In genomic region chr1:190167609-190168008, GRCm38 (mm10) we compare ENCODE assay signal across 11 mouse cellular contexts. TPM values are rescaled to one million over a fixed set of nuclear protein-coding genes. Genes with fewer than 3 reads are reported as not detected.
DNase-seq lines count a peak whose midpoint lies in the region; ATAC-seq lines count a peak whose summit lies in the region.
"Had no signal": no experiment of that assay in that cellular context is flagged by ENCODE, and none has a peak within 500 bp of the region (broad histone marks: within the 10 kb centered on the region; RNA-seq: fewer than 3 reads in every experiment).

No protein-coding gene starts in this region.

- peak overlapping the region; percentile 92 for H3K4me3 ChIP-seq in heart, embryonic 12.5 days
- no peak overlapping the region for H3K4me3 ChIP-seq in embryonic facial prominence, embryonic 12.5 days
- peak overlapping the region; percentile 67 for H3K4me3 ChIP-seq in hindbrain, embryonic 13.5 days
- H3K4me3 ChIP-seq in midbrain, embryonic 11.5 days (ENCODE audit: low read depth, low read length), result no peak overlapping the region

- DNase-seq in heart, postnatal 14 days, result no peak
- DNase-seq in midbrain, embryonic 11.5 days (ENCODE audit: low spot score, missing footprints), result no peak
- DNase-seq in spleen, adult 12 weeks (ENCODE audit: low spot score), result no peak
- DNase-seq in layer of hippocampus, postnatal 14 days (ENCODE audit: low spot score in 2 of 2), result no peak
- DNase-seq: B cell, adult 2 months; lung, adult 2 months had no signal

- H3K27me3 ChIP-seq in heart, embryonic 12.5 days (replicated peaks), result no peaks in the 10 kb centered on the region
- peaks cover 55% of the 10 kb centered on the region for H3K27me3 ChIP-seq in embryonic facial prominence, embryonic 12.5 days
- peaks cover 12% of the 10 kb centered on the region for H3K27me3 ChIP-seq in hindbrain, embryonic 13.5 days
- H3K27me3 ChIP-seq in midbrain, embryonic 11.5 days (ENCODE audit: control insufficient read depth, insufficient read depth, low read length), result peaks cover 12% of the 10 kb centered on the region

- H3K4me1 ChIP-seq in heart, embryonic 12.5 days (replicated peaks), result peaks cover 17% of the 10 kb centered on the region
- H3K4me1 ChIP-seq in embryonic facial prominence, embryonic 12.5 days, result peaks cover 13% of the 10 kb centered on the region
- peaks cover 51% of the 10 kb centered on the region for H3K4me1 ChIP-seq in hindbrain, embryonic 13.5 days (replicated peaks)
- H3K4me1 ChIP-seq in midbrain, embryonic 11.5 days (ENCODE audit: control insufficient read depth, insufficient read depth, low read length), result peaks cover 15% of the 10 kb centered on the region

- peak overlapping the region; percentile 81 for H3K4me2 ChIP-seq in heart, embryonic 12.5 days
- peak overlapping the region; percentile 88; the same call in 1 of the 2 replicates for H3K4me2 ChIP-seq in embryonic facial prominence, embryonic 12.5 days (replicated peaks)
- peak overlapping the region; percentile 96 for H3K4me2 ChIP-seq in hindbrain, embryonic 13.5 days
- H3K4me2 ChIP-seq in midbrain, embryonic 11.5 days, result peak overlapping the region; percentile 87

- peak overlapping the region; percentile 96; the same call in 1 of the 2 replicates for H3K27ac ChIP-seq in heart, embryonic 12.5 days (ENCODE audit: poor library complexity, severe bottlenecking)
- no peak overlapping the region for H3K27ac ChIP-seq in embryonic facial prominence, embryonic 12.5 days
- H3K27ac ChIP-seq in hindbrain, embryonic 13.5 days, result no peak overlapping the region
- no peak overlapping the region for H3K27ac ChIP-seq in midbrain, embryonic 11.5 days (ENCODE audit: low read depth, low read length)

- no peaks in the 10 kb centered on the region for H3K9me3 ChIP-seq in heart, embryonic 12.5 days (replicated peaks)
- no peaks in the 10 kb centered on the region for H3K9me3 ChIP-seq in embryonic facial prominence, embryonic 12.5 days
- no peaks in the 10 kb centered on the region for H3K9me3 ChIP-seq in hindbrain, embryonic 13.5 days
- H3K9me3 ChIP-seq in midbrain, embryonic 11.5 days (ENCODE audit: control insufficient read depth, low read length), result no peaks in the 10 kb centered on the region

- H3K36me3 ChIP-seq in heart, embryonic 12.5 days, result no peaks in the 10 kb centered on the region
- H3K36me3 ChIP-seq in embryonic facial prominence, embryonic 12.5 days, result no peaks in the 10 kb centered on the region
- H3K36me3 ChIP-seq in hindbrain, embryonic 13.5 days, result no peaks in the 10 kb centered on the region
- no peaks in the 10 kb centered on the region for H3K36me3 ChIP-seq in midbrain, embryonic 11.5 days (ENCODE audit: control insufficient read depth, insufficient read depth, low read length)

- WGBS in heart, embryonic 12.5 days, result 10% methylated on average over 1 of the region's 1 CpGs
- 22% methylated on average over 1 of the region's 1 CpGs for WGBS in embryonic facial prominence, embryonic 12.5 days
- 9% methylated on average over 1 of the region's 1 CpGs for WGBS in hindbrain, embryonic 13.5 days
- WGBS in midbrain, embryonic 11.5 days, result 4% methylated on average over 1 of the region's 1 CpGs

- peak overlapping the region; percentile 97; the same call in 1 of the 2 replicates for H3K9ac ChIP-seq in heart, embryonic 12.5 days
- no peak overlapping the region for H3K9ac ChIP-seq in embryonic facial prominence, embryonic 12.5 days
- peak overlapping the region; percentile 49; the same call in 1 of the 2 replicates for H3K9ac ChIP-seq in hindbrain, embryonic 13.5 days
- H3K9ac ChIP-seq in midbrain, embryonic 11.5 days (ENCODE audit: low read length), result no peak overlapping the region

- no peak for ATAC-seq in heart, embryonic 12.5 days (ENCODE audit: insufficient number of reproducible peaks, low FRiP score)
- ATAC-seq in embryonic facial prominence, embryonic 12.5 days (ENCODE audit: insufficient number of reproducible peaks, insufficient read depth, low FRiP score, low TSS enrichment), result no peak
- no peak for ATAC-seq in hindbrain, embryonic 13.5 days (ENCODE audit: low FRiP score)
- no peak for ATAC-seq in midbrain, embryonic 11.5 days (ENCODE audit: low FRiP score)
- ATAC-seq in megakaryocyte progenitor cell, adult 5-6 weeks (replicated peaks; ENCODE audit: poor library complexity), result no peak
- ATAC-seq: inflammation-experienced regulatory T-cells, adult 6 months had no signal

- intact Hi-C loops in heart, postnatal 14 days (cut with DNase I), result loop anchor here (5.0 kb wide), 1 partner anchor 120 kb away; no protein-coding TSS in a partner anchor

RNA-seq across cellular contexts. Expression of gene Prox1, which starts 2.9 kb away (rescaled TPM):
- polyA plus RNA-seq in heart, embryonic 12.5 days (2016; fragmentation: Nextera tagmentation; extraction: Ambion mirVana), result 26.5 and 29.6 TPM in 2 replicates
- total RNA-seq in heart, postnatal 14 days (2021), result 10 to 100 TPM; 39.5 to 43.6 TPM
- polyA plus RNA-seq in embryonic facial prominence, embryonic 12.5 days (2016; fragmentation: Nextera tagmentation; extraction: Ambion mirVana), result 3.6 TPM in 2 replicates
- polyA plus RNA-seq in hindbrain, embryonic 13.5 days (2015; fragmentation: Nextera tagmentation; extraction: Ambion mirVana), result 7.8 and 8.8 TPM in 2 replicates
- 8.3 TPM in 2 replicates for polyA plus RNA-seq in midbrain, embryonic 11.5 days (2014; fragmentation: Nextera tagmentation; extraction: Ambion mirVana)
- not detected in 2 replicates for total RNA-seq in megakaryocyte progenitor cell, adult 5-6 weeks (2015)
- not detected in 2 replicates for total RNA-seq in megakaryocyte progenitor cell, adult 5-6 weeks (2017)
- total RNA-seq in layer of hippocampus, postnatal 14 days (2021), result 100 to 1,000 TPM; 104 to 105 TPM

Comparison
In these comparisons a context has a peak if more than half of its experiments do, and no peak if none do; other contexts are left out.
1. H3K4me3 ChIP-seq: peak in heart, embryonic 12.5 days (single experiment) and hindbrain, embryonic 13.5 days (single experiment); none in embryonic facial prominence, embryonic 12.5 days (single experiment) and midbrain, embryonic 11.5 days (single experiment).
2. H3K9ac ChIP-seq: peak in heart, embryonic 12.5 days (single experiment) and hindbrain, embryonic 13.5 days (single experiment); none in embryonic facial prominence, embryonic 12.5 days (single experiment) and midbrain, embryonic 11.5 days (single experiment).
3. Peak in every context shown above with its lines, with median percentiles within 50 percentile points of each other: H3K4me2 ChIP-seq.